Mouse (Mus musculus) forebrain, embryonic 12.5 days (tissue): ENCODE results near the gene Focad. TPM values are rescaled to one million over a fixed set of nuclear protein-coding genes. Genes with fewer than 3 reads are reported as not detected.

Experiments used
- ATAC-seq: fragments of 200-750 bp; cut with Nextera tagmentation; 2 replicates; pipeline ENCODE4 v1.8.0; 2017; ENCODE audit warnings: moderate TSS enrichment; ENCODE audit not compliant: low FRiP score
- H3K27ac ChIP-seq: fragments of 300-500 bp; sonication (generic); 2 replicates; pipeline ENCODE4 v1.5.1; 2016; ENCODE audit warnings: mild to moderate bottlenecking
- H3K27me3 ChIP-seq: fragments of 300-500 bp; sonication (generic); 2 replicates; pipeline ENCODE4 v1.6.1; 2016; ENCODE audit warnings: mild to moderate bottlenecking
- H3K36me3 ChIP-seq: fragments of 300-500 bp; sonication (generic); replicated peaks from 2 replicates; pipeline ENCODE4 v1.6.1; 2016; ENCODE audit warnings: mild to moderate bottlenecking
- H3K4me1 ChIP-seq: fragments of 300-500 bp; sonication (generic); 2 replicates; pipeline ENCODE4 v1.6.1; 2016
- H3K4me2 ChIP-seq: fragments of 300-500 bp; sonication (generic); 2 replicates; pipeline ENCODE4 v1.6.1; 2016; ENCODE audit warnings: mild to moderate bottlenecking, moderate library complexity
- H3K4me3 ChIP-seq: fragments of 300-500 bp; sonication (generic); replicated peaks from 2 replicates; pipeline ENCODE4 v1.5.1; 2016; ENCODE audit warnings: mild to moderate bottlenecking
- H3K9ac ChIP-seq: fragments of 300-500 bp; sonication (generic); 2 replicates; pipeline ENCODE4 v1.6.1; 2016; ENCODE audit warnings: mild to moderate bottlenecking
- H3K9me3 ChIP-seq: fragments of 300-500 bp; sonication (generic); 2 replicates; pipeline ENCODE4 v1.6.1; 2016
- WGBS: fragments of 180-500 bp; shearing (Covaris S2); methylation state at CpG from one replicate; pipeline ENCODE4 v1.1.7; 2016; 5-methylcytosine and 5-hydroxymethylcytosine counted together
- polyA plus RNA-seq: library from polyadenylated mRNA; unstranded; fragments of >200 nt; fragmentation: Nextera tagmentation; extraction: Ambion mirVana; gene quantifications from 2 replicates; pipeline ENCODE4 v1.2.1, GENCODE M21; 2016

Focad gene
- polyA plus RNA-seq, 1 experiment from 2014 or later, result 16.7 TPM

DNA sequence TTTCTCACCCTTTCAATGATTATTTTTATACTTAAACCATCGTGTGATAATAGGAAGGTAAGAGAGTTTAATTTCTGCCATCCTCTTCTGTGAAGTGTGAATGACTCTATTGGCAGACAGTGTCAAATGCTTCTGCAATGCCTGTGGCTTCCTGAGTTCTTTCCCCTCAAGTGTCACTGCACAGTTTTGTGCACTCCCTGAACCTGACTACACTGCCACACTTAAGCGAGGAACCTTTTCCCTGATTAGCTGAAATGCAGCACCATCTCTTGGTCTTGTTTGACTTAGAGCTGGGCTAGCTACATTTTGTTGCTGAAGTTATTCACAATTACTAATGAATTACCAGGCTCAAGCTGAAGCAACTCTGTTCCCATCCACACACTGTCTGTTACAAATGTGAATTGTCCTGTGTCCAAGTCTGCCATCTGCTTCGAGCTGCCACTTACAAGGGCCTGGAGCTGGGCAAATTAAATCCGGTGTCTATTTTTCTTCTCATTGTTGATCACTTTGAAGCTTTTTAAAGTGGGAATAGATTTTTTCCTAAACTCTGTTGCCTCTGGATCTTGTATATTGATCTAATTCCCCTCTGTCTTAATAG, 101.6 kb downstream of the Focad start:
- Histone ChIP-seq H3K9me3 (no peaks in the 10 kb centered on the region), H3K27ac (no peak overlapping the region), H3K36me3 (no peaks in the 10 kb centered on the region), H3K4me3 (no peak overlapping the region), H3K27me3 (no peaks in the 10 kb centered on the region), H3K4me1 (no peaks in the 10 kb centered on the region), H3K4me2 (no peak overlapping the region), H3K9ac (no peak overlapping the region)
- ATAC-seq, result no peak
- WGBS, result 76% methylated on average over 4 of the region's 4 CpGs

DNA sequence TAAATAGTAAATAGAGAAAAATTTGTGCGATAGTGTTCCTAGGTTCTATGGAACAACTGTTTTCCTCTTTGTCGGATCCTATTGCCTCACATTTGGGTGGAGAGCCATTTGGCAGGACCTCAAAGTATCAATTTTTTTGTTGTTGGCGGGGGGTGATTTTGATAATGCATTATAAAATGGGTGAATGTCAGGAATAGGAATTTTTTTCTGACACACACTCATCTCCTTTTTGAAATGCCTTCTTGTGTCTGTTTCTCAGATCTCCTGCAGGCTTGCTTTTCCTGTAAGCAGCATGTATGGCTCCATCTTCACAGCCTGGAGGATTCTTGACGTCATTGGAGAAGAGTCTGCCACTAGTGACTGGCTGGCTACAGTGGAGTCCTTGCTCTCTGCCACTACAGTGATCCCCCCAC, 102.1 kb downstream of the Focad start:
- no peaks in the 10 kb centered on the region for H3K36me3 ChIP-seq
- WGBS, result 88% methylated on average over 4 of the region's 4 CpGs
- H3K4me3 ChIP-seq, result no peak overlapping the region
- H3K9ac ChIP-seq, result no peak overlapping the region
- H3K27ac ChIP-seq, result no peak overlapping the region
- no peaks in the 10 kb centered on the region for H3K27me3 ChIP-seq
- ATAC-seq, result no peak
- H3K4me1 ChIP-seq, result no peaks in the 10 kb centered on the region
- no peaks in the 10 kb centered on the region for H3K9me3 ChIP-seq
- H3K4me2 ChIP-seq, result no peak overlapping the region

DNA sequence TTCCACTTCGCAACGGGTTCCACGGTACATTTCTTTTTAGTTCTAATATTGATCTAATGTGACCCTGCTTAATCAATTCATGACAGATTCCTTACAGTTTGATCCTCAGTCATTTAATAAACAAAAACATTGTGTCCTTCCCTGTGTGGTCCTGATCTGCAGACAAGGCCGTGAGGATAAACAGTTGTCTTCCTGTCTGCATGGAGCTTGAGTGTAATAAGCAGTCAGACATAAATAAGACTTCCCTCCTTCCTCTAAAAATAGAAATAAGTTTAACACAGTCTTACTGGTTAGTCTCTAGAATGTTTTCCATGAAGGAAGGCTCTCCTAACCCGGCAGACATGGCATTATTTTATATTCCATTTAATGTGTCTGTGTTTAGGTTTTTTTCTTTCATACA, 102.8 kb downstream of the Focad start:
- no peak for ATAC-seq

DNA sequence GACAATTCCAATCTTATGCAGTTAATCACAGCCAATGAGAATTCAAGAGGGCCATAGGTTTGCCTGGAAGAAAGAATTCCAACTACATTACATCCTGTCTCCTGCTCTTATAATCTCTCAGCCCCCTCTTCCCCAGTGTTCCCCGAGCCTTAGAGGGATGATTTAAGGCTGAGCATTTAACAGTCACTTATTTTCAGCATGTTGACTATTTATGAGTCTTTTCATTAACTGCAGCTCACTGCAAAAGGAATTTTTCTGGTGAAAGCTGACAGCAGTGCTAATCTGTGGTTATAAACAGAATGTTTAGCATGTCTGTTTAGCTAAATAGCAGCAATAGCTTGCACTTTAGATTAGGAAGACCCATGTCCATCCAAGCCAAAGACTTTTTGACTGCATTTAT, 104.8 kb downstream of the Focad start:
- ATAC-seq, result no peak
- WGBS, result 81% methylated on average over 1 of the region's 1 CpGs
- Histone ChIP-seq H3K36me3 (no peaks in the 10 kb centered on the region), H3K4me2 (no peak overlapping the region), H3K27ac (no peak overlapping the region), H3K27me3 (no peaks in the 10 kb centered on the region), H3K9ac (no peak overlapping the region), H3K4me1 (no peaks in the 10 kb centered on the region), H3K9me3 (no peaks in the 10 kb centered on the region), H3K4me3 (no peak overlapping the region)

More for the DNA sequence above, 102.8 kb downstream of the Focad start:
- 88% methylated on average over 5 of the region's 5 CpGs for WGBS
- no peak overlapping the region for H3K4me3 ChIP-seq
- no peaks in the 10 kb centered on the region for H3K36me3 ChIP-seq
- H3K4me2 ChIP-seq, result no peak overlapping the region
- H3K27ac ChIP-seq, result no peak overlapping the region
- H3K9me3 ChIP-seq, result no peaks in the 10 kb centered on the region
- no peaks in the 10 kb centered on the region for H3K4me1 ChIP-seq
- no peak overlapping the region for H3K9ac ChIP-seq
- H3K27me3 ChIP-seq, result no peaks in the 10 kb centered on the region

DNA sequence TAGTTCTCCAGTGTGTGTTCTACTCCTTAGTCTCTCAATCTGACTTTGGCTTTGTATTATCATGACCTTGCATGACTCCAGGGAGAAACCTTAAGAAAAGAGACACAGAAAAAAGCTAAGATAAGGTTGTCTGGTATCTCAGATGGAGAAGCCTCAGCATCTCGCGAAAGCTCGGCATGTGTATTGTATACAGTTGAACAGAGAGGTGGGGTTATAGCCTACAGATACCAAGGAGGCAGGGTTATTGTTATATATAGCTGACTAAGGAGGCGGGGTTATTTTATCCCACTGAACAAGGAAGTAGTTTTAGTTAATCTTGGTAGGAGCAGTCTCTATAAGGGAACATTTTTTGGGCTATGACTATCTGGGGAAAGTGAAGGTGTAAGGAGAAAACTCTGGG, 106.6 kb downstream of the Focad start:
- no peaks in the 10 kb centered on the region for H3K36me3 ChIP-seq
- H3K4me1 ChIP-seq, result no peaks in the 10 kb centered on the region
- no peak overlapping the region for H3K4me2 ChIP-seq
- no peak overlapping the region for H3K27ac ChIP-seq
- no peak overlapping the region for H3K4me3 ChIP-seq
- H3K9me3 ChIP-seq, result no peaks in the 10 kb centered on the region
- H3K9ac ChIP-seq, result no peak overlapping the region
- ATAC-seq, result no peak
- H3K27me3 ChIP-seq, result no peaks in the 10 kb centered on the region
- 92% methylated on average over 4 of the region's 4 CpGs for whole genome bisulfite sequencing

DNA sequence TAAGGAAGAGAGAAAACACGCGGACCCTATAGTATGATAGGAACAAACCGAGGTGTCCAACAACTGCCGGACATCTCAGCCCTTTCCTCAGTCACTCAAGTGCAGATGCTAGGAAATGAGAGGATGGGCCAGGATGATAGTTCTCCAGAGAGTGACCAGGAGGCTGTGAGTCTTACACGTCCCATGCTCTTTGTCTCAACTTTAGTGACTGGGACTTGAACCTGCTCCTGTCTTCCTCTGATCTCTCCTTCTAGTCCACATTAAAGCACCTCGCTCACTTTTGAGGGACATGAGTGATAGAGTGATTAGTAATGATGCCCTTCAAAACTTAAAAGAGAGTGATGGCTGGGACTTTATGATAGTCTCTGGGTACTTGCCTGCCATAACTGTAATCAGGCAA, 114.2 kb downstream of the Focad start:
- WGBS, result 96% methylated on average over 6 of the region's 6 CpGs
- peaks cover 18% of the 10 kb centered on the region for H3K4me1 ChIP-seq
- peak overlapping the region; percentile 66 for H3K27ac ChIP-seq
- no peak overlapping the region for H3K4me2 ChIP-seq
- H3K9ac ChIP-seq, result no peak overlapping the region
- ATAC-seq, result no peak
- no peak overlapping the region for H3K4me3 ChIP-seq
- H3K27me3 ChIP-seq, result no peaks in the 10 kb centered on the region
- no peaks in the 10 kb centered on the region for H3K36me3 ChIP-seq
- no peaks in the 10 kb centered on the region for H3K9me3 ChIP-seq

DNA sequence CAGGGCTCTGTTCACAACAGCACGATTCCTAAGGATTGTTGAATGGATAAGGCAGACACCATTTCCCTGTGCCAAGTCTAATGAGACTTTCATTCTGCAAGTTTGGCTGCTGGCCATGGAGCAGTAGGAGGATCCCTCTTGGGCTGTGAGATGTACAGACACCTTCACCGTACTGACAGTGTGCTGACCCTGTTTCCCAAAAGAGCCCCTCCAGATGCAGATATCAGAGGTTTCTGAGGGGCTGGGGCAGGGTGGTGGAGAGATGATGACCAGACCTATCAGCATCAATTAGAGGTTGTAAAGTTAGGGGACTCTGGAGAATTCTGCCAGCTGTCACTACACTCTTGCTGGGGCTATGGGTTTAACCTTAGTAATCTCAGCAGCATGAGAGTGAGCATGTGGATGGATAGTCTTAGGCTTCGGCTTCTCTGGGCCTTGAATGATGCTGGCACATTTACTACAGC, 115.0 kb downstream of the Focad start:
- peaks cover 18% of the 10 kb centered on the region for H3K4me1 ChIP-seq
- H3K27me3 ChIP-seq, result no peaks in the 10 kb centered on the region
- WGBS, result 70% methylated on average over 3 of the region's 3 CpGs
- no peaks in the 10 kb centered on the region for H3K9me3 ChIP-seq
- no peak overlapping the region for H3K4me2 ChIP-seq
- no peak overlapping the region for H3K9ac ChIP-seq
- no peaks in the 10 kb centered on the region for H3K36me3 ChIP-seq
- H3K27ac ChIP-seq, result peak overlapping the region; percentile 66
- ATAC-seq, result peak; percentile 54; the same call in 1 of the 2 replicates
- H3K4me3 ChIP-seq, result no peak overlapping the region

DNA sequence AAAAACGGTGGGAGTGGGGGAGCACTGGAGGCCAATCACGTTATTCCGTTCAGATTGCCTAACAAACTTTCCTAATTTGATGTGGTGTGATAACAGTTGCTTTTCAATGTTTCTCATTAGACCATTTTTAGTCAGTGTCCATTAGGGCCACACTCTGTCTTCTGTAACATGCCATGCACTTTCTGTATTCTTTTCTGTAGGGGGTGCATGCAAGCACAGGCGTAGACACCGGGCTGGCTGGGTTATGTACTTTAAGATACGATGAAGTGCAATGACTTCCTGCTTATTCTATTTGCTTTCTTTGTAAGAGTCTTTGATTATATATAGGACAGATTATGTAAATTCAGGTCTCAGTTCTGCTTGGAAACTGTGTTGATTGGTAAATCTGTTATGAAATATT, 116.2 kb downstream of the Focad start:
- Histone ChIP-seq H3K9ac (no peak overlapping the region), H3K4me2 (no peak overlapping the region), H3K4me1 (peaks cover 18% of the 10 kb centered on the region), H3K27me3 (no peaks in the 10 kb centered on the region), H3K36me3 (no peaks in the 10 kb centered on the region), H3K4me3 (no peak overlapping the region), H3K9me3 (no peaks in the 10 kb centered on the region), H3K27ac (peak overlapping the region; percentile 66)
- WGBS, result 72% methylated on average over 6 of the region's 6 CpGs
- no peak for ATAC-seq

DNA sequence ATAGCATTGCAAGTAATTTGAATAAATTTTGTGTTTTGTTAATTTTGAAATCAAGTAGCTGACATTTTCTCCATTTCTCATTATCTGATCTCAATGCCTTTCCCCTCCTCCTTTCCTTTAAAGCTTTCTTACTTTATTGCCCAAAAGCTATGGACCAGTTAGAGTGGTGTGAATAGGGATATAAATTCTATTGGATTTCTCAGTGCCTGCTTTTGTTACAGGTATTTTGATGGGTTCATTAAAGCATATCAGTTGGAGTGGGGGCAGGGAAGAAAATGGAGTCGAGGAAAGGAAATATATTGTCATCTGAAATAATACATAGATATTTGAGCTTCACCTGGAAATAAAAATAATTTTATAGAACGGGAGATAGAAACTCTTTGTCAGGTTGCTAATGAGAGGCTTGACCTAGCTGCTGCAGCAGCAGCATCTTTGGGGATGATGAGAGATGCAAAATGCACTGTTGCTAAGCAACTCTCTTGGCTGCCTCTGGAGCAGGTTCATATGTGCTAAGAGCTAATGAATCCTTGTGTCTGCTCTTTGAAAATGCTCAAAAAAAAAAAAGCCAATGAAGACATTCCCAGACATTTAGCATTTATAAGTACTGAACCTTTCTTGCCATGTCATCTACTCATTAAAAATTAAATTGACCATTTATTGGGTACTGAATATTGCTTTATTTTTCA, 116.9 kb downstream of the Focad start:
- Histone ChIP-seq H3K4me2 (no peak overlapping the region), H3K9ac (no peak overlapping the region), H3K4me1 (peaks cover 18% of the 10 kb centered on the region), H3K27ac (peak overlapping the region; percentile 46; the same call in 1 of the 2 replicates), H3K9me3 (no peaks in the 10 kb centered on the region), H3K36me3 (no peaks in the 10 kb centered on the region), H3K27me3 (no peaks in the 10 kb centered on the region), H3K4me3 (no peak overlapping the region)
- WGBS, result 37% methylated on average over 2 of the region's 2 CpGs
- peak; percentile 85 for ATAC-seq

DNA sequence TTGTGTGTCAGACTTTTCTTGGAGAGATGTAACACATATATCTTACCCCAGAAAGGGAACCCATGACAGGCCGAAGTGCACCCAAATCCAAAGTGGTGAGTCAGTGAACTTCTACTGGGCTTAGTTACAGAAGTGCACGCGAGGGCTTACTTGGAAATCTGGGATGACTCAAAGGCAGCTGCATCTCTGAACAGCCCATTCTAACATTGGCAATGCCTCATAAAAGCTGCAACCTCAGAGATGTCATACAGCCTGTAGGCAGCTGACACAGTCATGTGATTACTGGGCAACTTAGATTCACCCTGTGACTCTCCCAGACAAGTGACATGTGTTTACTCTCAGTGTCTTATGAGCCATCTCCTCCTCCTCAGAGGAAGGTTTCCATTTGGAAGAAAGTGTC, 119.5 kb downstream of the Focad start:
- H3K9me3 ChIP-seq, result no peaks in the 10 kb centered on the region
- H3K27me3 ChIP-seq, result no peaks in the 10 kb centered on the region
- no peak overlapping the region for H3K4me2 ChIP-seq
- H3K4me1 ChIP-seq, result peaks cover 18% of the 10 kb centered on the region
- 95% methylated on average over 3 of the region's 3 CpGs for WGBS
- ATAC-seq, result no peak
- H3K9ac ChIP-seq, result no peak overlapping the region
- H3K36me3 ChIP-seq, result no peaks in the 10 kb centered on the region
- no peak overlapping the region for H3K4me3 ChIP-seq
- H3K27ac ChIP-seq, result no peak overlapping the region

DNA sequence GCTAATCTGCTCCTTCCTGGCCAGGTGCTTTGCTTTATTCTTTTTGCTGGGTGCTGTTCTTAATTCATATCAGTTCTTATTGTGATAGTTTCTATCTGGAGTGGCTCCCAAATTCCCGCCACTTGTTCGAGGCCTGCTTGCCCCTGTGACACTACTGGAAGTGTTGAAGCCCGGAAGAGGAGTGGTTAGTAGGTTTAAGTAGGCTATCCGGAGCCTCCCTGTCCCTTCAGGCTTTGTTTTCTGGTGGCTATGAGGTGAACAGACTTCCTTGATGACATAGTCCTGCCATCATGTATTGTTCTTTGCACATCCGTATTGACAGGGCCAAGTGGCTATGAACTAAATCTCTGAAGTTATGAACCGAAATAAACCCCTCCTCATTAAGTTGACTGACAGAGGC, 123.9 kb downstream of the Focad start:
- Histone ChIP-seq H3K27ac (no peak overlapping the region), H3K4me3 (no peak overlapping the region), H3K4me2 (no peak overlapping the region), H3K9me3 (no peaks in the 10 kb centered on the region), H3K27me3 (no peaks in the 10 kb centered on the region), H3K9ac (no peak overlapping the region), H3K36me3 (no peaks in the 10 kb centered on the region), H3K4me1 (no peaks in the 10 kb centered on the region)
- no peak for ATAC-seq
- WGBS, result 80% methylated on average over 6 of the region's 6 CpGs

DNA sequence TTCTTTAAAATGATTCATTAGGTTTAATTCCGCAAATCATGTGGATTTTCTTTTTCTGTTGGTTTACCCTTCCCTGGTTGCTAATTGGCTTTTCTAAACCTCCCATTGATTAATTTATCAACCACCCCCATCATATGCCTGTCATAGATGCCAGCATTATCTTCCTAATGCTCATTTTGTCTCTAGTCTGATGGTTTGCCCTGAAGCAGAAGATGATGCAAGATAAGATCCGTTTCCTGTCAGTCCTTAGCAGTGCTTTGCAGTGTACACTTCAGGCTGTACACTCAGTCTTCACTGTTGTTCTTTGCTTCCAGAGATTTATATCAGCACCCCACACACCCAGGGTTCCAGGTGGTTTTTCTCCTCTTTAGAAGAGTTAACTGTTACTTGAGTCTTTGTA, 124.4 kb downstream of the Focad start:
- no peak for ATAC-seq
- no peaks in the 10 kb centered on the region for H3K9me3 ChIP-seq
- H3K4me3 ChIP-seq, result no peak overlapping the region
- no peaks in the 10 kb centered on the region for H3K4me1 ChIP-seq
- H3K27me3 ChIP-seq, result no peaks in the 10 kb centered on the region
- 89% methylated on average over 2 of the region's 2 CpGs for WGBS
- no peak overlapping the region for H3K4me2 ChIP-seq
- H3K27ac ChIP-seq, result no peak overlapping the region
- H3K9ac ChIP-seq, result no peak overlapping the region
- H3K36me3 ChIP-seq, result no peaks in the 10 kb centered on the region

DNA sequence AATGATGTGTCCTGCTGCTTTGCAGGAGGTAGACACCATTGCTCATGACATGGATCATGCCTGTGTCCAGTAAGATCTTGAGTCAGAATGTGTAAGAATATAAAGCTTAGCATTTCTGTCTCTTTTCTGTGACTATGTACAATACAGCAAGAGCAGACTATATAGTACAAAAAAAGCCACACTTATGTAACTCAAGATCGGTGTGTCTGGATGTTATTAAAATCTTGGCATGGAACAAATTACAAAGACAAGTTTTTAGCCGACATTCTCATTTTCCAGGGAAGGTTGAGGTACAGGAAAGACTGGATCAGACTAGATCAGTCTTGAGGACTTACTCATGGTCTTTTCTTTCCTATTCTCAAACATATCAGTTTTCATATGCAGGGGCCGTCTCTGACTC, 136.9 kb downstream of the Focad start:
- no peak for ATAC-seq
- Histone ChIP-seq H3K27me3 (no peaks in the 10 kb centered on the region), H3K36me3 (no peaks in the 10 kb centered on the region), H3K9me3 (no peaks in the 10 kb centered on the region), H3K4me1 (no peaks in the 10 kb centered on the region), H3K27ac (no peak overlapping the region), H3K9ac (no peak overlapping the region), H3K4me3 (no peak overlapping the region), H3K4me2 (no peak overlapping the region)
- WGBS, result 89% methylated on average over 3 of the region's 3 CpGs
